Mouse (Mus musculus): ENCODE results near the gene Ube2s. TPM values are rescaled to one million over a fixed set of nuclear protein-coding genes. Genes with fewer than 3 reads are reported as not detected.

The Ube2s gene
- polyA plus RNA-seq, 1 experiment: 131 TPM

- no peaks in the 10 kb centered on the region for H3K36me3 ChIP-seq (ENCODE audit: control insufficient read depth, insufficient read depth, low read length)
- H3K4me1 ChIP-seq (ENCODE audit: control insufficient read depth, insufficient read depth, insufficient read length, low read length): no peaks in the 10 kb centered on the region
- no peaks in the 10 kb centered on the region for H3K27me3 ChIP-seq (ENCODE audit: control insufficient read depth, insufficient read depth, low read length)
- 85% methylated on average over 11 of the region's 11 CpGs for WGBS
- H3K27ac ChIP-seq (ENCODE audit: insufficient read depth, low read depth, low read length): no peak overlapping the region
- H3K4me3 ChIP-seq (ENCODE audit: low read depth, low read length): no peak overlapping the region
- no peak for TF ChIP-seq POLR2A (IDR thresholded peaks at IDR 0.05; ENCODE audit: low read depth, low read length)
- no peak for TF ChIP-seq CTCF (IDR thresholded peaks at IDR 0.05; ENCODE audit: extremely low read depth, insufficient read length, insufficient replicate concordance, low read depth, low read length)
These were observed 38.4 kb upstream of the Ube2s start for GRCm38 (mm10) chr7:4850621-4851314.

GRCm38 (mm10) chr7:4849372-4849771 lies 37.0 kb upstream of the Ube2s start:
- no peak overlapping the region for H3K4me3 ChIP-seq (ENCODE audit: low read depth, low read length)
- 74% methylated on average over 9 of the region's 9 CpGs for WGBS
- peaks cover 4% of the 10 kb centered on the region for H3K4me1 ChIP-seq (ENCODE audit: control insufficient read depth, insufficient read depth, insufficient read length, low read length)
- H3K36me3 ChIP-seq (ENCODE audit: control insufficient read depth, insufficient read depth, low read length): no peaks in the 10 kb centered on the region
- no peak for TF ChIP-seq POLR2A (IDR thresholded peaks at IDR 0.05; ENCODE audit: low read depth, low read length)
- no peak for TF ChIP-seq CTCF (IDR thresholded peaks at IDR 0.05; ENCODE audit: extremely low read depth, insufficient read length, insufficient replicate concordance, low read depth, low read length)
- H3K27me3 ChIP-seq (ENCODE audit: control insufficient read depth, insufficient read depth, low read length): peaks cover 8% of the 10 kb centered on the region
- no peak overlapping the region for H3K27ac ChIP-seq (ENCODE audit: insufficient read depth, low read depth, low read length)

- peaks cover 8% of the 10 kb centered on the region for H3K4me1 ChIP-seq (ENCODE audit: control insufficient read depth, insufficient read depth, insufficient read length, low read length)
- H3K27ac ChIP-seq (ENCODE audit: insufficient read depth, low read depth, low read length): no peak overlapping the region
- H3K27me3 ChIP-seq (ENCODE audit: control insufficient read depth, insufficient read depth, low read length): peaks cover 30% of the 10 kb centered on the region
- no peak for TF ChIP-seq CTCF (IDR thresholded peaks at IDR 0.05; ENCODE audit: extremely low read depth, insufficient read length, insufficient replicate concordance, low read depth, low read length)
- TF ChIP-seq POLR2A (IDR thresholded peaks at IDR 0.05; ENCODE audit: low read depth, low read length): no peak
- WGBS: 5% methylated on average over 13 of the region's 13 CpGs
- peak overlapping the region; percentile 19 for H3K4me3 ChIP-seq (ENCODE audit: low read depth, low read length)
- no peaks in the 10 kb centered on the region for H3K36me3 ChIP-seq (ENCODE audit: control insufficient read depth, insufficient read depth, low read length)
These were observed 32.5 kb upstream of the Ube2s start for GRCm38 (mm10) chr7:4844917-4845309.

GRCm38 (mm10) chr7:4844245-4844916 lies 32.0 kb upstream of the Ube2s start, which contains the start of gene Shisa7:
Gene Shisa7, minus strand, starts transcription at chr7:4844696.
- Histone ChIP-seq H3K27ac (ENCODE audit: insufficient read depth, low read depth, low read length) (no peak within 1 kb of the TSS), H3K4me3 (ENCODE audit: low read depth, low read length) (peak within 1 kb of the TSS; percentile 19), H3K27me3 (ENCODE audit: control insufficient read depth, insufficient read depth, low read length) (peaks cover 30% of the 10 kb centered on the region), H3K4me1 (ENCODE audit: control insufficient read depth, insufficient read depth, insufficient read length, low read length) (peaks cover 8% of the 10 kb centered on the region), H3K36me3 (ENCODE audit: control insufficient read depth, insufficient read depth, low read length) (no peaks in the 10 kb centered on the region)
- TF ChIP-seq CTCF (IDR thresholded peaks at IDR 0.05; ENCODE audit: extremely low read depth, insufficient read length, insufficient replicate concordance, low read depth, low read length): no peak
- no peak for TF ChIP-seq POLR2A (IDR thresholded peaks at IDR 0.05; ENCODE audit: low read depth, low read length)
- 4% methylated on average over 41 of the region's 41 CpGs for WGBS

- TF ChIP-seq CTCF (IDR thresholded peaks at IDR 0.05; ENCODE audit: extremely low read depth, insufficient read length, insufficient replicate concordance, low read depth, low read length): no peak
- TF ChIP-seq POLR2A (IDR thresholded peaks at IDR 0.05; ENCODE audit: low read depth, low read length): no peak
- Histone ChIP-seq H3K4me3 (ENCODE audit: low read depth, low read length) (peak overlapping the region; percentile 19; the same call in 1 of the 2 replicates), H3K4me1 (ENCODE audit: control insufficient read depth, insufficient read depth, insufficient read length, low read length) (peaks cover 8% of the 10 kb centered on the region), H3K27ac (ENCODE audit: insufficient read depth, low read depth, low read length) (no peak overlapping the region), H3K27me3 (ENCODE audit: control insufficient read depth, insufficient read depth, low read length) (peaks cover 30% of the 10 kb centered on the region), H3K36me3 (ENCODE audit: control insufficient read depth, insufficient read depth, low read length) (no peaks in the 10 kb centered on the region)
- WGBS: 2% methylated on average over 34 of the region's 34 CpGs
These were observed 31.3 kb upstream of the Ube2s start for GRCm38 (mm10) chr7:4843604-4844244.

- H3K4me1 ChIP-seq (ENCODE audit: control insufficient read depth, insufficient read depth, insufficient read length, low read length): peaks cover 8% of the 10 kb centered on the region
- peak overlapping the region; percentile 35 for H3K4me3 ChIP-seq (ENCODE audit: low read depth, low read length)
- H3K27ac ChIP-seq (ENCODE audit: insufficient read depth, low read depth, low read length): no peak overlapping the region
- 2% methylated on average over 16 of the region's 16 CpGs for WGBS
- TF ChIP-seq POLR2A (IDR thresholded peaks at IDR 0.05; ENCODE audit: low read depth, low read length) (no peak), CTCF (IDR thresholded peaks at IDR 0.05; ENCODE audit: extremely low read depth, insufficient read length, insufficient replicate concordance, low read depth, low read length) (no peak)
- peaks cover 30% of the 10 kb centered on the region for H3K27me3 ChIP-seq (ENCODE audit: control insufficient read depth, insufficient read depth, low read length)
- no peaks in the 10 kb centered on the region for H3K36me3 ChIP-seq (ENCODE audit: control insufficient read depth, insufficient read depth, low read length)
These were observed 30.3 kb upstream of the Ube2s start for GRCm38 (mm10) chr7:4842634-4843131.

GRCm38 (mm10) chr7:4842077-4842476 lies 29.7 kb upstream of the Ube2s start:
- WGBS: 61% methylated on average over 5 of the region's 5 CpGs
- peaks cover 30% of the 10 kb centered on the region for H3K27me3 ChIP-seq (ENCODE audit: control insufficient read depth, insufficient read depth, low read length)
- no peak overlapping the region for H3K27ac ChIP-seq (ENCODE audit: insufficient read depth, low read depth, low read length)
- H3K4me1 ChIP-seq (ENCODE audit: control insufficient read depth, insufficient read depth, insufficient read length, low read length): peaks cover 8% of the 10 kb centered on the region
- no peak overlapping the region for H3K4me3 ChIP-seq (ENCODE audit: low read depth, low read length)
- H3K36me3 ChIP-seq (ENCODE audit: control insufficient read depth, insufficient read depth, low read length): no peaks in the 10 kb centered on the region
- TF ChIP-seq POLR2A (IDR thresholded peaks at IDR 0.05; ENCODE audit: low read depth, low read length): no peak
- TF ChIP-seq CTCF (IDR thresholded peaks at IDR 0.05; ENCODE audit: extremely low read depth, insufficient read length, insufficient replicate concordance, low read depth, low read length): no peak
